Mouse (Mus musculus) myocyte (in vitro differentiated cells): ENCODE measurements around the gene C87499. TPM values are rescaled to one million over a fixed set of nuclear protein-coding genes. Genes with fewer than 3 reads are reported as not detected.
A peak's percentile ranks its signal among the peaks of the same experiment; 100 is the strongest.

Experiments used
- H3K27me3 ChIP-seq: one replicate; pipeline ENCODE4 v1.6.1; 2011; ENCODE audit not compliant: control insufficient read depth, insufficient read depth, insufficient read length
- H3K36me3 ChIP-seq: one replicate; pipeline ENCODE4 v1.6.1; 2011; ENCODE audit not compliant: control insufficient read depth, insufficient read depth
- H3K4me2 ChIP-seq: one replicate; pipeline ENCODE4 v1.6.1; 2011; ENCODE audit warnings: low read depth, control low read depth
- H3K4me3 ChIP-seq: one replicate; pipeline ENCODE4 v1.5.1; 2011; ENCODE audit warnings: mild to moderate bottlenecking, control low read depth, moderate library complexity
- H3K79me2 ChIP-seq: one replicate; pipeline ENCODE4 v1.6.1; 2011; ENCODE audit not compliant: control insufficient read depth, insufficient read depth
- H3ac ChIP-seq: one replicate; pipeline ENCODE4 v1.6.1; 2011; ENCODE audit not compliant: control insufficient read depth, insufficient read length
- CEBPB ChIP-seq: IDR thresholded peaks from 2 replicates; pipeline ENCODE4 v1.6.1; 2011; ENCODE audit warnings: mild to moderate bottlenecking, moderate library complexity; ENCODE audit not compliant: poor library complexity, insufficient read depth, severe bottlenecking
- E2F4 ChIP-seq: IDR thresholded peaks from one replicate; pipeline ENCODE4 v1.6.1; 2011; ENCODE audit warnings: mild to moderate bottlenecking, control low read depth, moderate library complexity; ENCODE audit not compliant: insufficient read depth
- MAX ChIP-seq: IDR thresholded peaks from one replicate; pipeline ENCODE4 v1.6.1; 2011; ENCODE audit warnings: low read depth, mild to moderate bottlenecking, control low read depth
- MYOD1 ChIP-seq, 3 experiments: IDR thresholded peaks; one replicate each; pipeline ENCODE4 v1.6.1; 2011; ENCODE audit warnings: control low read depth in 2 of 3, low read depth in 2 of 3, mild to moderate bottlenecking in 2 of 3, moderate library complexity in 1 of 3; ENCODE audit not compliant: insufficient read length in 2 of 3, control insufficient read depth in 1 of 3
- MYOG ChIP-seq, 3 experiments: IDR thresholded peaks; one replicate each; pipeline ENCODE4 v1.6.1; 2011; ENCODE audit warnings: control low read depth in 2 of 3, low read depth in 2 of 3, mild to moderate bottlenecking in 2 of 3; ENCODE audit not compliant: insufficient read length in 2 of 3, control insufficient read depth in 1 of 3, insufficient read depth in 1 of 3
- POLR2A ChIP-seq: IDR thresholded peaks from one replicate; pipeline ENCODE4 v1.6.1; 2011; ENCODE audit warnings: low read depth, mild to moderate bottlenecking, control low read depth, moderate library complexity; ENCODE audit not compliant: insufficient read length
- POLR2AphosphoS2 ChIP-seq: IDR thresholded peaks from one replicate; pipeline ENCODE4 v1.6.1; 2011; ENCODE audit warnings: low read depth, control low read depth; ENCODE audit not compliant: insufficient read length
- REST ChIP-seq: IDR thresholded peaks from one replicate; pipeline ENCODE4 v1.6.1; 2011; ENCODE audit warnings: mild to moderate bottlenecking, control low read depth, moderate library complexity; ENCODE audit not compliant: insufficient read depth, insufficient read length
- SRF ChIP-seq: IDR thresholded peaks from one replicate; pipeline ENCODE4 v1.6.1; 2011; ENCODE audit warnings: low read depth; ENCODE audit not compliant: control insufficient read depth, insufficient read length
- TCF12 ChIP-seq: IDR thresholded peaks from one replicate; pipeline ENCODE4 v1.6.1; 2011; ENCODE audit warnings: mild to moderate bottlenecking, control low read depth; ENCODE audit not compliant: poor library complexity, insufficient read depth, severe bottlenecking
- TCF3 ChIP-seq: IDR thresholded peaks from one replicate; pipeline ENCODE4 v1.6.1; 2011; ENCODE audit warnings: low read depth, control low read depth; ENCODE audit not compliant: insufficient read length
- USF1 ChIP-seq: IDR thresholded peaks from one replicate; pipeline ENCODE4 v1.6.1; 2011; ENCODE audit warnings: low read depth, mild to moderate bottlenecking, control low read depth, moderate library complexity
- polyA plus RNA-seq: library from polyadenylated mRNA; unstranded; fragments of >200 nt; fragmentation: generic; extraction: Trizol; gene quantifications from one replicate; pipeline ENCODE4 v1.2.1, GENCODE M21; 2012; ENCODE audit warnings: missing spikeins

C87499 gene
- polyA plus RNA-seq, 1 experiment = not detected

DNA sequence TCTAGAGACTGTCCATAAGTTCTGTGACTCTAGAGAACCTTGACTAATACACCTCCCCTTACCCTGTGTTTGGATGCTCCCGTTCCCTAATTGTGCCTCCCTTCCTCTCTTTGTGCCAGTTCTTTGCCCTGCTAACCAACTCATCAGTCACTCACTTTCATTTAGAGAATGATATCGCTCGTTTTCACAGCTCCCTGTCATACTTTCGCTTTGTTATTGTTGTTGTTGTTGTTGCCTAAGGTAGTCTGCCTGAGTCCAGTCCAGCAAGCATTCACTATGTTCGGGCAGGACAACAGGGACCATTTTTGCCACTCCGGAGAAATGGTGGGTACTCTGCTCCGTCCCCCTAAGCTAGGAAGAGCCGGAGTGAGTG, 6.5 kb upstream of the C87499 start:
- no peak overlapping the region for H3ac ChIP-seq

DNA sequence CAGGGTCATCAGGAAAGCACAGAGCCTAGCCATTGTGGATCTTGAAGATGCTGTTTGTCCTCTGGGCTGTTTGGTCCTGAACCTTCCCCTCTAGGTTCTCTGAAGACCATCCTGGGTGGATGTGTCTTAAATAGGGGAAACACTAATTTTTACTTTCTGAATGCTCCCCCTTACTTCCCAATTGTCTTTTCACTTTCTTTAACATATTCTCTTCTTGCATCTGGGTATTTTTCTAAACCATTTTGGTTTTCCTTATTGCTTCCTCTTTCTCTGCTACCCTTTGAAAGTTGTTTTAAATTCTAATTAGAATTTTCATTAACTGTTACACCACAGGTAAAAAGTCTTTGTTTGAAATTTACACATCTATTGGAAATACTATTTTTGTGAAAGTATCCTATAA, 30.9 kb downstream of the C87499 start, which contains the start of gene Ifna12:
Gene Ifna12 (minus strand): TSS at position 101 of the 400 bp plus-strand sequence.
- Histone ChIP-seq H3K4me3 (no peak within 1 kb of the TSS), H3ac (no peak within 1 kb of the TSS), H3K36me3 (no peaks in the 10 kb centered on the region), H3K79me2 (no peaks in the 10 kb centered on the region), H3K4me2 (no peak within 1 kb of the TSS), H3K27me3 (no peaks in the 10 kb centered on the region)
- TF ChIP-seq SRF = no peak
- no peak for TF ChIP-seq MAX
- TF ChIP-seq TCF3 = no peak
- TF ChIP-seq POLR2AphosphoS2 = no peak
- TF ChIP-seq E2F4 = no peak
- TF ChIP-seq MYOG (IDR thresholded peaks at IDR 0.05; ENCODE audit: control insufficient read depth in 1 of 3, insufficient read depth in 1 of 3, insufficient read length in 2 of 3, low read depth in 2 of 3) = no peak
- no peak for TF ChIP-seq POLR2A

More for the DNA sequence above, 6.5 kb upstream of the C87499 start:
- Histone ChIP-seq H3K4me3 (peak overlapping the region; percentile 32), H3K79me2 (no peaks in the 10 kb centered on the region), H3K27me3 (no peaks in the 10 kb centered on the region), H3K36me3 (no peaks in the 10 kb centered on the region), H3K4me2 (peak overlapping the region; percentile 82)
- TF ChIP-seq MAX (no peak), E2F4 (no peak), POLR2A (no peak), MYOG (IDR thresholded peaks at IDR 0.05; ENCODE audit: control insufficient read depth in 1 of 3, insufficient read depth in 1 of 3, insufficient read length in 2 of 3, low read depth in 2 of 3) (no peak), TCF3 (no peak), MYOD1 (IDR thresholded peaks at IDR 0.05; ENCODE audit: control insufficient read depth in 1 of 3, insufficient read length in 2 of 3, low read depth in 2 of 3) (no peak), SRF (no peak), CEBPB (no peak), USF1 (no peak), TCF12 (no peak), REST (no peak), POLR2AphosphoS2 (no peak)

DNA sequence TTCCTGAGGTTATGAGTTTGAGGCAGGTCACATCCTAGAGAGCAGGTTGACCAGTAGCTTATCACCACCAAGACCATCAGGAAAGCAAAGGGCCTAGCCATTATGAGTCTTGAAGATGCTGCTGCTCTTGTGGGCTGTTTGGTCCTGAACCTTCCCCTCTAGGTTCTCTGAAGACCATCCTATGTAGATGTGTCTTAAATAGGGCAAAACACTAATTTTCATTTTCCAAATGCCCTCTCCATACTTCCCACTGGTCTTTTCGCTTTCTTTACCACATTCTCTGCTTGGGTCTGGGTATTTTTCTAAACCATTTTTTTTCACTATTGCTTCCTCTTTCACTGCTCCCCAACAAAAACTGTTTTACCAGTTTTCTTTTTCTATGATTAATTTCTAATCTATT, 41.9 kb downstream of the C87499 start, which contains the start of gene Ifna9:
Gene Ifna9 (minus strand): TSS at position 101 of the 400 bp plus-strand sequence.
- no peak within 1 kb of the TSS for H3ac ChIP-seq

More for the DNA sequence above, 41.9 kb downstream of the C87499 start, which contains the start of gene Ifna9:
- Histone ChIP-seq H3K27me3 (peaks cover 5% of the 10 kb centered on the region), H3K79me2 (no peaks in the 10 kb centered on the region), H3K4me3 (no peak within 1 kb of the TSS), H3K36me3 (no peaks in the 10 kb centered on the region), H3K4me2 (no peak within 1 kb of the TSS)
- no peak for TF ChIP-seq MYOG (IDR thresholded peaks at IDR 0.05; ENCODE audit: control insufficient read depth in 1 of 3, insufficient read depth in 1 of 3, insufficient read length in 2 of 3, low read depth in 2 of 3)
- TF ChIP-seq MAX = no peak
- no peak for TF ChIP-seq POLR2A
- TF ChIP-seq TCF12 = no peak
- no peak for TF ChIP-seq REST
- no peak for TF ChIP-seq SRF
- TF ChIP-seq E2F4 = no peak
- no peak for TF ChIP-seq MYOD1 (IDR thresholded peaks at IDR 0.05; ENCODE audit: control insufficient read depth in 1 of 3, insufficient read length in 2 of 3, low read depth in 2 of 3)

Other genes starting within 250 kb of the C87499 start
- gene Hacd4, start 195.5 kb downstream of the C87499 start, polyA plus RNA-seq = 2.4 TPM
- gene Ifnb1, start 111.6 kb downstream of the C87499 start, polyA plus RNA-seq = not detected
- gene Ifna15, start 76.2 kb downstream of the C87499 start, polyA plus RNA-seq = not detected
- not detected for gene Ifna14, start 62.6 kb downstream of the C87499 start, polyA plus RNA-seq
- gene Ifna9, start 42.0 kb downstream of the C87499 start, polyA plus RNA-seq = not detected
- not detected for gene Ifna12, start 31.0 kb downstream of the C87499 start, polyA plus RNA-seq
- gene Ifna13, start 10.0 kb upstream of the C87499 start, polyA plus RNA-seq = not detected
- not detected for gene Ifna16, start 42.5 kb upstream of the C87499 start, polyA plus RNA-seq
- not detected for gene Ifna2, start 49.5 kb upstream of the C87499 start, polyA plus RNA-seq
- gene Ifnab, start 56.9 kb upstream of the C87499 start, polyA plus RNA-seq = not detected
- 2.0 TPM for gene Gm26566, start 87.4 kb upstream of the C87499 start, polyA plus RNA-seq
- gene Klhl9, start 88.1 kb upstream of the C87499 start, polyA plus RNA-seq = 12.0 TPM
- gene Gm13271, start 120.5 kb upstream of the C87499 start, polyA plus RNA-seq = not detected
- not detected for gene Gm13283, start 125.7 kb upstream of the C87499 start, polyA plus RNA-seq
- 1.0 TPM for gene Gm13290, start 139.4 kb upstream of the C87499 start, polyA plus RNA-seq
- not detected for gene Gm13289, start 142.5 kb upstream of the C87499 start, polyA plus RNA-seq
- 0.19 TPM for gene Gm13272, start 145.4 kb upstream of the C87499 start, polyA plus RNA-seq
- not detected for gene Ifnz, start 147.7 kb upstream of the C87499 start, polyA plus RNA-seq
- 0.73 TPM for gene Gm13276, start 151.3 kb upstream of the C87499 start, polyA plus RNA-seq
- not detected for gene Gm13277, start 154.2 kb upstream of the C87499 start, polyA plus RNA-seq
- gene Gm13278, start 157.1 kb upstream of the C87499 start, polyA plus RNA-seq = not detected
- gene Gm13275, start 160.1 kb upstream of the C87499 start, polyA plus RNA-seq = 0.35 TPM
- gene Gm13279, start 163.0 kb upstream of the C87499 start, polyA plus RNA-seq = not detected
- gene Gm13285, start 165.3 kb upstream of the C87499 start, polyA plus RNA-seq = not detected
- gene Gm13287, start 168.8 kb upstream of the C87499 start, polyA plus RNA-seq = 0.35 TPM
- gene Gm13288, start 171.1 kb upstream of the C87499 start, polyA plus RNA-seq = 0.14 TPM
- not detected for gene Ifna7, start 181.8 kb upstream of the C87499 start, polyA plus RNA-seq
- gene Ifna11, start 185.5 kb upstream of the C87499 start, polyA plus RNA-seq = not detected
- not detected for gene Ifna6, start 193.0 kb upstream of the C87499 start, polyA plus RNA-seq
- not detected for gene Ifna5, start 201.1 kb upstream of the C87499 start, polyA plus RNA-seq
- not detected for gene Ifna4, start 207.4 kb upstream of the C87499 start, polyA plus RNA-seq
- gene Ifna1, start 215.7 kb upstream of the C87499 start, polyA plus RNA-seq = not detected
- not detected for gene Ifne, start 245.8 kb upstream of the C87499 start, polyA plus RNA-seq